ENCODE assay signal across 11 mouse cellular contexts in the genomic region with DNA sequence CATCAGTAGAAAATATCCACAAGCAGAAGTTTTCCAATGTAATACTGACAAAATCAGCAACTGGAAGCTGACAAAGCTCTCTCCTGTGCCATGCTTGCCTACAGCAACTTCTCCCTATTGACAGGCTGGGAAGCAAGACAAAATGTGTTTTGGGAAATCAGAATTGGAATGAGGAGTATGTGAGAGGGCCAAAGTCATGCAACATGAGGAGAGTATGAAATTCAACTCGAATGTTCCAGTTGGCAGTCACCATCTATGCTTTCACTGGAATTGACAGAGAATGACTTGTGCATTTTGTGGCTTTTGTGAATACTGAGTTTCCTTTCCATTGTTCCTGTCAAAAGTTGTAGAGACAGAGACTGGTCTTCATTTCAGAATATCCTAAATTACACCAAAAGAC.
"Had no signal": no experiment of that assay in that cellular context is flagged by ENCODE, and none has a peak within 500 bp of the region (broad histone marks: within the 10 kb centered on the region; RNA-seq: fewer than 3 reads in every experiment).

No protein-coding gene starts in this region.

- H3K9ac ChIP-seq: liver, embryonic 12.5 days; lung, embryonic 15.5 days; midbrain, embryonic 12.5 days; neural tube, embryonic 13.5 days; stomach, embryonic 15.5 days had no signal

- H3K9me3 ChIP-seq: limb, embryonic 10.5 days; liver, embryonic 12.5 days; lung, embryonic 15.5 days; midbrain, embryonic 12.5 days; neural tube, embryonic 13.5 days; stomach, embryonic 15.5 days had no signal

- DNase-seq: kidney, postnatal 14 days; retina, postnatal 1 day; right cerebral cortex, postnatal 4 days; thymus, postnatal 36 days had no signal

- ATAC-seq: liver, embryonic 12.5 days; midbrain, embryonic 16.5 days had no signal

- H3K4me1 ChIP-seq: limb, embryonic 10.5 days; liver, embryonic 12.5 days; lung, embryonic 15.5 days; midbrain, embryonic 12.5 days; neural tube, embryonic 13.5 days; stomach, embryonic 15.5 days had no signal

- H3K4me2 ChIP-seq: liver, embryonic 12.5 days; lung, embryonic 15.5 days; midbrain, embryonic 12.5 days; neural tube, embryonic 13.5 days; stomach, embryonic 15.5 days had no signal

- H3K27ac ChIP-seq: limb, embryonic 10.5 days; liver, embryonic 12.5 days; lung, embryonic 15.5 days; midbrain, embryonic 12.5 days; neural tube, embryonic 13.5 days; stomach, embryonic 15.5 days had no signal

- H3K36me3 ChIP-seq: limb, embryonic 10.5 days; liver, embryonic 12.5 days; lung, embryonic 15.5 days; midbrain, embryonic 12.5 days; neural tube, embryonic 13.5 days; stomach, embryonic 15.5 days had no signal

- H3K27me3 ChIP-seq: liver, embryonic 12.5 days; lung, embryonic 15.5 days; midbrain, embryonic 12.5 days; neural tube, embryonic 13.5 days; stomach, embryonic 15.5 days had no signal

- H3K4me3 ChIP-seq: limb, embryonic 10.5 days; liver, embryonic 12.5 days; lung, embryonic 15.5 days; midbrain, embryonic 12.5 days; neural tube, embryonic 13.5 days; stomach, embryonic 15.5 days had no signal
